Mouse (Mus musculus) MEL (cell line): ENCODE results near the gene Cyb5b. TPM values are rescaled to one million over a fixed set of nuclear protein-coding genes. Genes with fewer than 3 reads are reported as not detected.
A peak's percentile ranks its signal among the peaks of the same experiment; 100 is the strongest.

Experiments
- DNase-seq: peaks from one replicate; pipeline ENCODE4 v3.0.0; 2011; ENCODE audit warnings: low read depth, low spot score
- H3K27ac ChIP-seq: 2 replicates; pipeline ENCODE4 v1.5.1; 2012; ENCODE audit warnings: low read depth, mild to moderate bottlenecking, control low read depth, low read length, moderate library complexity; ENCODE audit not compliant: control insufficient read depth
- H3K27me3 ChIP-seq, 2 experiments: fragments of 150-350 bp in 1 of 2; sonication (generic) in 1 of 2; 2 replicates each; pipeline ENCODE4 v1.6.1; 2012; ENCODE audit warnings: low read length in 2 of 2, mild to moderate bottlenecking in 2 of 2, improper control_type of control experiment in 1 of 2, moderate library complexity in 1 of 2; ENCODE audit not compliant: insufficient read depth in 2 of 2, control insufficient read depth in 1 of 2
- H3K36me3 ChIP-seq, 2 experiments: 2 replicates each; pipeline ENCODE4 v1.6.1; 2012 to 2014; ENCODE audit warnings: low read length in 2 of 2, improper control_type of control experiment in 1 of 2, inconsistent platforms in 1 of 2, mild to moderate bottlenecking in 1 of 2; ENCODE audit not compliant: insufficient read depth in 2 of 2, control insufficient read depth in 1 of 2
- H3K4me1 ChIP-seq, 2 experiments: fragments of 150-350 bp in 1 of 2; sonication (generic) in 1 of 2; 2 replicates each; pipeline ENCODE4 v1.6.1; 2012; ENCODE audit warnings: low read length in 2 of 2, improper control_type of control experiment in 1 of 2, mild to moderate bottlenecking in 1 of 2; ENCODE audit not compliant: insufficient read depth in 2 of 2, control insufficient read depth in 1 of 2
- H3K4me3 ChIP-seq, 2 experiments: fragments of 150-350 bp in 1 of 2; sonication (generic) in 1 of 2; 2 replicates each; pipeline ENCODE4 v1.5.1; 2012; ENCODE audit warnings: low read depth in 2 of 2, low read length in 2 of 2, mild to moderate bottlenecking in 2 of 2, moderate library complexity in 2 of 2, control low read depth in 1 of 2, improper control_type of control experiment in 1 of 2; ENCODE audit not compliant: control insufficient read depth in 1 of 2, insufficient read depth in 1 of 2
- H3K79me2 ChIP-seq: 2 replicates; pipeline ENCODE4 v1.6.1; 2012; ENCODE audit warnings: mild to moderate bottlenecking, low read length, moderate library complexity; ENCODE audit not compliant: control insufficient read depth, poor library complexity, insufficient read depth
- H3K9ac ChIP-seq: 2 replicates; pipeline ENCODE4 v1.6.1; 2012; ENCODE audit warnings: low read depth, mild to moderate bottlenecking, control low read depth, low read length, moderate library complexity; ENCODE audit not compliant: control insufficient read depth, poor library complexity, severe bottlenecking
- H3K9me3 ChIP-seq: fragments of 150-350 bp; sonication (generic); replicated peaks from 2 replicates; pipeline ENCODE4 v1.6.1; 2012; ENCODE audit warnings: mild to moderate bottlenecking, low read length, improper control_type of control experiment, moderate library complexity; ENCODE audit not compliant: insufficient read depth
- BHLHE40 ChIP-seq: IDR thresholded peaks from 2 replicates; pipeline ENCODE4 v1.6.1; 2012; ENCODE audit warnings: low read depth, mild to moderate bottlenecking, inconsistent platforms, low read length, improper control_type of control experiment, borderline replicate concordance
- E2F4 ChIP-seq: IDR thresholded peaks from 2 replicates; pipeline ENCODE4 v1.6.1; 2011; ENCODE audit warnings: low read depth, low read length, improper control_type of control experiment, borderline replicate concordance
- ELF1 ChIP-seq: IDR thresholded peaks from 2 replicates; pipeline ENCODE4 v1.6.1; 2014; ENCODE audit warnings: low read depth, mild to moderate bottlenecking, inconsistent platforms, low read length, improper control_type of control experiment, moderate library complexity
- EP300 ChIP-seq, 2 experiments: IDR thresholded peaks; 2 replicates each; pipeline ENCODE4 v1.6.1; 2011; ENCODE audit warnings: improper control_type of control experiment in 2 of 2, low read length in 2 of 2, low read depth in 1 of 2, mild to moderate bottlenecking in 1 of 2
- ETS1 ChIP-seq: IDR thresholded peaks from 2 replicates; pipeline ENCODE4 v1.6.1; 2012; ENCODE audit warnings: low read depth, mild to moderate bottlenecking, inconsistent platforms, low read length, improper control_type of control experiment, moderate library complexity
- GATA1 ChIP-seq: IDR thresholded peaks from 2 replicates; pipeline ENCODE4 v1.6.1; 2011; ENCODE audit warnings: low read depth, low read length, improper control_type of control experiment
- HCFC1 ChIP-seq: IDR thresholded peaks from 2 replicates; pipeline ENCODE4 v1.6.1; 2012; ENCODE audit warnings: low read depth, mild to moderate bottlenecking, inconsistent platforms, low read length, improper control_type of control experiment, moderate library complexity
- JUND ChIP-seq: IDR thresholded peaks from 2 replicates; pipeline ENCODE4 v1.6.1; 2011; ENCODE audit warnings: low read depth, mild to moderate bottlenecking, improper control_type of control experiment, low read length
- KAT2A ChIP-seq: conservative IDR thresholded peaks from 2 replicates; pipeline ENCODE4 v1.6.1; 2012; ENCODE audit warnings: low read depth, low read length, improper control_type of control experiment, inconsistent platforms
- MAFK ChIP-seq: IDR thresholded peaks from 2 replicates; pipeline ENCODE4 v1.6.1; 2011; ENCODE audit warnings: low read depth, mild to moderate bottlenecking, low read length, improper control_type of control experiment, borderline replicate concordance
- MAX ChIP-seq: IDR thresholded peaks from 2 replicates; pipeline ENCODE4 v1.6.1; 2011; ENCODE audit warnings: low read length, improper control_type of control experiment
- MAZ ChIP-seq: IDR thresholded peaks from 2 replicates; pipeline ENCODE4 v1.6.1; 2012; ENCODE audit warnings: low read depth, mild to moderate bottlenecking, inconsistent platforms, low read length, improper control_type of control experiment
- MXI1 ChIP-seq: IDR thresholded peaks from 2 replicates; pipeline ENCODE4 v1.6.1; 2011; ENCODE audit warnings: mild to moderate bottlenecking, low read depth, low read length, improper control_type of control experiment
- MYC ChIP-seq: IDR thresholded peaks from 2 replicates; pipeline ENCODE4 v1.6.1; 2011; ENCODE audit warnings: low read depth, mild to moderate bottlenecking, low read length, improper control_type of control experiment, moderate library complexity
- NELFE ChIP-seq: IDR thresholded peaks from 2 replicates; pipeline ENCODE4 v1.6.1; 2011; ENCODE audit warnings: low read depth, low read length, improper control_type of control experiment
- POLR2A ChIP-seq, 2 experiments: IDR thresholded peaks; 2 replicates each; pipeline ENCODE4 v1.6.1; 2011 to 2012; ENCODE audit warnings: low read length in 2 of 2, mild to moderate bottlenecking in 2 of 2, control low read depth in 1 of 2, improper control_type of control experiment in 1 of 2, low read depth in 1 of 2, moderate library complexity in 1 of 2; ENCODE audit not compliant: control insufficient read depth in 1 of 2, insufficient read depth in 1 of 2, poor library complexity in 1 of 2
- POLR2AphosphoS2 ChIP-seq: IDR thresholded peaks from 2 replicates; pipeline ENCODE4 v1.6.1; 2011; ENCODE audit warnings: low read length, improper control_type of control experiment
- RCOR1 ChIP-seq: IDR thresholded peaks from 2 replicates; pipeline ENCODE4 v1.6.1; 2012; ENCODE audit warnings: low read depth, mild to moderate bottlenecking, inconsistent platforms, low read length, improper control_type of control experiment
- SIN3A ChIP-seq: IDR thresholded peaks from 2 replicates; pipeline ENCODE4 v1.6.1; 2012; ENCODE audit warnings: low read length, improper control_type of control experiment, inconsistent platforms
- SMC3 ChIP-seq: IDR thresholded peaks from 2 replicates; pipeline ENCODE4 v1.6.1; 2011; ENCODE audit warnings: low read depth, low read length, improper control_type of control experiment
- TAL1 ChIP-seq: IDR thresholded peaks from 2 replicates; pipeline ENCODE4 v1.6.1; 2012; ENCODE audit warnings: mild to moderate bottlenecking, inconsistent platforms, low read length, moderate library complexity, mixed read lengths
- TCF12 ChIP-seq: IDR thresholded peaks from 2 replicates; pipeline ENCODE4 v1.6.1; 2014; ENCODE audit warnings: low read depth, mild to moderate bottlenecking, inconsistent platforms, low read length, improper control_type of control experiment, moderate library complexity
- ZC3H11A ChIP-seq: IDR thresholded peaks from 2 replicates; pipeline ENCODE4 v1.6.1; 2012; ENCODE audit warnings: low read depth, mild to moderate bottlenecking, inconsistent platforms, low read length, improper control_type of control experiment
- ZNF384 ChIP-seq: IDR thresholded peaks from 2 replicates; pipeline ENCODE4 v1.6.1; 2012; ENCODE audit warnings: low read depth, mild to moderate bottlenecking, inconsistent platforms, low read length, improper control_type of control experiment
- polyA plus RNA-seq, 2 experiments: library from polyadenylated mRNA; stranded (reverse) in 1 of 2; unstranded in 1 of 2; fragments of >175 nt in 1 of 2; fragments of >200 nt in 1 of 2; gene quantifications; 2 replicates each; pipeline versions ENCODE4 v1.2.1 to v1.2.4; 2012; ENCODE audit warnings: low replicate concordance in 2 of 2, low read depth in 1 of 2; ENCODE audit not compliant: insufficient read length in 2 of 2, insufficient read depth in 1 of 2, missing spikeins in 1 of 2
- total RNA-seq: library from RNA; depleted of rRNA; stranded (reverse); fragments of 300-350 nt; gene quantifications from 2 replicates; pipeline ENCODE4 v1.2.3, GENCODE M21; 2012; rRNA removed

Gene Cyb5b
- total RNA-seq (66.5 and 67.9 TPM in 2 replicates), polyA plus RNA-seq (10 to 100 TPM; 69.4 to 79.1 TPM)

- peaks cover 0 to 12% of the 10 kb centered on the region in 2 experiments; a peak in 3 of 4 replicates for H3K4me1 ChIP-seq
- no peaks in the 10 kb centered on the region for H3K27me3 ChIP-seq
- H3K36me3 ChIP-seq = peaks cover 11 to 16% of the 10 kb centered on the region in 2 experiments; a peak in 3 of 4 replicates
- peak; percentile 96 for DNase-seq
- H3K27ac ChIP-seq = peak within 1 kb of the TSS; percentile 50
- peak within 1 kb of the TSS; percentile 76 for H3K9ac ChIP-seq
- H3K4me3 ChIP-seq = peak within 1 kb of the TSS; percentile 69 to 71
- H3K79me2 ChIP-seq = peaks cover 24% of the 10 kb centered on the region
- TF ChIP-seq JUND (no peak), EP300 (IDR thresholded peaks at IDR 0.05; ENCODE audit: low read depth in 1 of 2, low read length in 2 of 2) (peak in 1 of 2 experiments; percentile 25; a peak in 2 of 4 replicates), E2F4 (no peak; the same call in 1 of the 2 replicates), TCF12 (peak; percentile 25; the same call in 1 of the 2 replicates), ZC3H11A (no peak), MAZ (no peak), POLR2A (IDR thresholded peaks at IDR 0.05; ENCODE audit: control insufficient read depth in 1 of 2, insufficient read depth in 1 of 2, low read depth in 1 of 2, low read length in 2 of 2, poor library complexity in 1 of 2) (peak; percentile 80 to 84; a peak in 3 of 4 replicates), KAT2A (no peak; the same call in 1 of the 2 replicates), ELF1 (peak; percentile 81), ETS1 (peak; percentile 70), GATA1 (peak; percentile 85), POLR2AphosphoS2 (peak; percentile 54; the same call in 1 of the 2 replicates), MAX (peak; percentile 85; the same call in 1 of the 2 replicates), HCFC1 (peak; percentile 81), RCOR1 (peak; percentile 56), BHLHE40 (peak; percentile 74; the same call in 1 of the 2 replicates), SIN3A (peak; percentile 88), MAFK (no peak), MYC (no peak), MXI1 (peak; percentile 90), TAL1 (no peak), NELFE (peak; percentile 63), SMC3 (no peak), ZNF384 (no peak)
- H3K9me3 ChIP-seq = no peaks in the 10 kb centered on the region
These were observed at the start of gene Cyb5b for GRCm38 (mm10) chr8:107150404-107151157. Cyb5b (plus strand) TSS chr8:107150640.
